Mouse (Mus musculus) heart, adult 2 months (tissue): ENCODE results near the gene Epb41l4b. TPM values are rescaled to one million over a fixed set of nuclear protein-coding genes. Genes with fewer than 3 reads are reported as not detected.

Experiments
- DNase-seq, 2 experiments: peaks; one replicate each; pipeline ENCODE4 v3.0.0; 2021
- H3K27ac ChIP-seq: fragments of 200-600 bp; 2 replicates; pipeline ENCODE4 v1.8.1; 2022
- H3K27me3 ChIP-seq: fragments of 200-500 bp; 2 replicates; pipeline ENCODE4 v1.6.1; 2012; ENCODE audit warnings: mild to moderate bottlenecking, low read length, inconsistent platforms, mixed read lengths; ENCODE audit not compliant: control insufficient read depth, insufficient read depth
- H3K36me3 ChIP-seq: fragments of 200-500 bp; 2 replicates; pipeline ENCODE4 v1.6.1; 2012; ENCODE audit warnings: low read length, inconsistent platforms; ENCODE audit not compliant: control insufficient read depth, insufficient read depth
- H3K4me1 ChIP-seq: fragments of 200-500 bp; 2 replicates; pipeline ENCODE4 v1.6.1; 2011; ENCODE audit warnings: low read length; ENCODE audit not compliant: control insufficient read depth, insufficient read depth
- H3K4me3 ChIP-seq: fragments of 200-600 bp; 2 replicates; pipeline ENCODE4 v1.8.1; 2022
- H3K79me2 ChIP-seq: fragments of 200-500 bp; replicated peaks from 2 replicates; pipeline ENCODE4 v1.6.1; 2012; ENCODE audit warnings: mild to moderate bottlenecking, inconsistent platforms, low read length, moderate library complexity, mixed read lengths; ENCODE audit not compliant: control insufficient read depth, insufficient read depth
- H3K9ac ChIP-seq: fragments of 200-500 bp; 2 replicates; pipeline ENCODE4 v1.6.1; 2012; ENCODE audit warnings: low read depth, mild to moderate bottlenecking, control low read depth, inconsistent platforms, low read length, mixed read lengths
- CTCF ChIP-seq: fragments of 200-600 bp; IDR thresholded peaks from 2 replicates; pipeline ENCODE4 v1.8.1; 2022; ENCODE audit warnings: antibody characterized with exemption, mild to moderate bottlenecking, moderate library complexity
- EP300 ChIP-seq: fragments of 200-500 bp; IDR thresholded peaks from 2 replicates; pipeline ENCODE4 v1.6.1; 2011; ENCODE audit warnings: low read depth, low read length, control low read depth; ENCODE audit not compliant: insufficient read depth
- POLR2A ChIP-seq: fragments of 200-500 bp; IDR thresholded peaks from 2 replicates; pipeline ENCODE4 v1.6.1; 2011; ENCODE audit warnings: mild to moderate bottlenecking, low read depth, low read length, control low read depth; ENCODE audit not compliant: insufficient read depth
- WGBS: fragments of 180-500 bp; shearing (Covaris S2); methylation state at CpG from one replicate; pipeline ENCODE4 v1.1.7; 2018; 5-methylcytosine and 5-hydroxymethylcytosine counted together
- intact Hi-C: fragments of 180-260 bp; cut with DNase I; formaldehyde crosslinking; loops from one replicate; pipeline ENCODE4 v1.15.1; 2025
- polyA plus RNA-seq: library from polyadenylated mRNA; depleted of rRNA; stranded (reverse); fragments of >200 nt; gene quantifications from 2 replicates; pipeline ENCODE4 v1.2.3, GENCODE M21; 2012
- total RNA-seq, 2 experiments: library from RNA; stranded (reverse); gene quantifications; 2 replicates each; pipeline ENCODE4 v1.2.3; 2021

Epb41l4b gene
- total and polyA plus RNA-seq, 3 experiments, result 1.9 to 3.0 (median 2.6) TPM

DNA sequence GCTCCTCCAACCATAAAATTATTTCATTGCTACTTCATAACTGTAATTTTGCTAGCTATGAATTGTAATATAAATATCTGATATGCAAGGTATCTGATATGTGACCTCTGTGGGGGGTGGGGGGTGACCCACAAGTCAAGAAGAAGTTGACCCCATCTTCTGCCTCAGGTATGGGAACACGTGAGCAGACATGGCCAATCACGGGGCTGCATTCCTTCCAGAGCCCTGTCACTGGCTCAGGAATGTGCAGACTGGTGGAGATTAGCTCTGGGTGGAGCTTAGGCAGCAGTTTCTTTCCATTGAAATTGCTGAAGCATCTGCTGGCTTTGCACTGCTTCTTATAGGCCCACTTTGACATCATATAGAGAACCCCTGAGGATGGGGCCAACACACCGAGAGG is 4.9 kb upstream of the Epb41l4b start:
- Histone ChIP-seq H3K4me1 (no peaks in the 10 kb centered on the region), H3K27ac (no peak overlapping the region), H3K9ac (no peak overlapping the region), H3K79me2 (no peaks in the 10 kb centered on the region), H3K4me3 (no peak overlapping the region), H3K36me3 (no peaks in the 10 kb centered on the region), H3K27me3 (no peaks in the 10 kb centered on the region)
- 43% methylated on average over 3 of the region's 3 CpGs for WGBS
- no peak for DNase-seq
- TF ChIP-seq EP300 (no peak), CTCF (no peak), POLR2A (no peak)
- intact Hi-C loops, result no loop called here

DNA sequence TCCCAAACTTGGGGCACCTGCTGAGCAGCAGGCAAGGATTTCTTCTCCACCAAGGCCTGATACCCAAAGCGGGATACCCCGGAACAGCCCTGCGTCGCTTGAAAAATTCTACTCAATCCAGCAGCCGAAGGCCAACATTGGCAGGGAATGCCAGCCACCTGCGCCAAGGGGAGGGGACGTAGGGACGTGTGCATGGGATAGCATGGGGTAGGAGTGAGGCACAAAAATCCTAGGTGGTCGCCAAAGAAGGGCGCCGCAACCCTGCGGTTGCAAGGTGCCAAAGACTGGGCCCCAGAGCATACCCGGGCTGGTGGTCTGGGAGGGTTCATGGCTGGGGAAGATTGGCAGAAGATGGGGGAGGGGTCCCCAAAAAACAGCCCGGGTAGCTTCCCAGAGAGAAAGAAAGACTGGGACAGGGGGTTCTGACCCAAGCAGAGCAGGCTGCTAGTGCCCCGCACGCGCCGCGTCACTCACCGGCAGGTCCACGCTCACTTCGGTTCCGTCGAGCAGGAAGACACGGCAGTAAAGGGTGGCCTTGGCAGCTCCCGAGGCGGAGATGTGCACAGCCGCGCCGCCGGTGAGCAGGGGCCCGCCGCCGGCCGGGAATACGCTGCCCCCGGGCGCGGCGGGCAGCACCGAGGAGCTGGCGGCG is 737 bp downstream of the Epb41l4b start:
- TF ChIP-seq EP300 (no peak), CTCF (no peak), POLR2A (no peak)
- H3K4me1 ChIP-seq, result no peaks in the 10 kb centered on the region
- no peak overlapping the region for H3K27ac ChIP-seq
- H3K79me2 ChIP-seq, result no peaks in the 10 kb centered on the region
- intact Hi-C loops, result loop anchor here (1.0 kb wide), 1 partner anchor 77 kb away; no protein-coding TSS in a partner anchor
- H3K36me3 ChIP-seq, result no peaks in the 10 kb centered on the region
- H3K9ac ChIP-seq, result peak overlapping the region; percentile 33; the same call in 1 of the 2 replicates
- H3K27me3 ChIP-seq, result peaks cover 2% of the 10 kb centered on the region; the same call in 1 of the 2 replicates
- DNase-seq, result peak; percentile 13 to 34
- WGBS, result 2% methylated on average over 42 of the region's 43 CpGs
- H3K4me3 ChIP-seq, result peak overlapping the region; percentile 33

DNA sequence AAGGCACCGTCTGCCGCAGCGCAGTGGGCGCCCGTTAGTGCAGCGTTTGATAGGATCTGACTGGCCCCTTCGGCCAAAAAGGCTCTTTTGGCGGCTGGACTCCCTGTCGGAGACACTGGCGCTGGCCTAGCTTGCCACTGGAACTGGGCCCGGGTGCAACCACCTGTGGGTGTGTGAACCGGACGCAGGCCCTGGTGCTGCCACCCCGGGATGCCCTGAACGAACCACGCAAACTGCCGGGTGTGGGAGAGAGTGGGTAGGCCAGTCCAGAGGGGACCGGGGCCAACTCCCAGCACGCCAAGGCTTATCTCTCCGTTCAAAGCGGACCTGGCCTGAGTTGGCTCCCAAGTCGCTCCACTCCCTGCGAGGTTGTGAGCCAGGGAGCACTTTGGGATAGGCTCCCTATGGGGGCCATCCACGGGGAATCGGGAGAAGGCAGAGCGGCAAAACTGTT is 1.3 kb downstream of the Epb41l4b start:
- H3K9ac ChIP-seq, result no peak overlapping the region
- DNase-seq, result peak; percentile 44 to 48

DNA sequence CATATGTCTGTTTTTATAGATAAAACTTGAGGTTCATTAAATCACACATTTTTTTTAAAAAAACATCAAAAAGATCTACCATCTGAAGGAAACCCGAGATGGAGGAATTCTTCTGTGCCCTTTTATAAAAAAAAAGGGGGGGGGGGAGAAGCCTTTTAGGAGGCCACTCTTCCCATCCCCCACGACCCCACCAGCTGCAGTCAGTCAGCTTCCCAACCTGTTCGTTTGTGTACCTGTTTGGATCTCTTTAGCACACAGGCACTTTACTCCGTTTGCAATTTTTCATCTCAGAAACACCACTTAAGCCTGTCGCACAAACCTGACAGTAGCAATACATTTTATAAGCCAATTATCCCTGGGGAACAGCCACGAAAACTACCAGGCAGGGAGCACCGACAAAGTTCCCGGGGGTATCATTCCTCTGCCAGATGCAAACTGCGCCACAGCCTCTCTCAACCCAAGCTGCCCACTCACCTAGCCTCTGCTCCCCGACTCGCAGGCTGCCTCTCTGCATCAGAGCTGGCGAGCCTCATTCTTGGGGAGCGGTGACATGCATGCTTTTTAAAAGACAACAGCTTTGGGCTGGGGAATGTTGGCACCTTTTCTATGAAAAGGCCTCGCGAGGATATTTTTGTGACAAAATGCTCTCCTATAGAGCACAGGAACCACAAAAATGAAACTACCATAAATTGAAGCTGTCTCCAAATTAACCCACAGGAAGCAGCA is 2.1 kb downstream of the Epb41l4b start:
- Histone ChIP-seq H3K4me1 (no peaks in the 10 kb centered on the region), H3K36me3 (no peaks in the 10 kb centered on the region), H3K9ac (no peak overlapping the region), H3K27me3 (peaks cover 2% of the 10 kb centered on the region; the same call in 1 of the 2 replicates), H3K4me3 (no peak overlapping the region), H3K79me2 (no peaks in the 10 kb centered on the region), H3K27ac (no peak overlapping the region)
- intact Hi-C loops, result no loop called here
- DNase-seq, result no peak
- WGBS, result 61% methylated on average over 15 of the region's 15 CpGs
- TF ChIP-seq CTCF, result no peak
- TF ChIP-seq POLR2A, result no peak
- no peak for TF ChIP-seq EP300

More for the DNA sequence above, 1.3 kb downstream of the Epb41l4b start:
- H3K27me3 ChIP-seq, result peaks cover 2% of the 10 kb centered on the region; the same call in 1 of the 2 replicates
- no peaks in the 10 kb centered on the region for H3K4me1 ChIP-seq
- peak overlapping the region; percentile 33; the same call in 1 of the 2 replicates for H3K4me3 ChIP-seq
- intact Hi-C loops, result no loop called here
- H3K27ac ChIP-seq, result no peak overlapping the region
- 12% methylated on average over 26 of the region's 26 CpGs for WGBS
- no peaks in the 10 kb centered on the region for H3K36me3 ChIP-seq
- TF ChIP-seq POLR2A, result no peak
- no peak for TF ChIP-seq CTCF
- TF ChIP-seq EP300, result no peak
- no peaks in the 10 kb centered on the region for H3K79me2 ChIP-seq

DNA sequence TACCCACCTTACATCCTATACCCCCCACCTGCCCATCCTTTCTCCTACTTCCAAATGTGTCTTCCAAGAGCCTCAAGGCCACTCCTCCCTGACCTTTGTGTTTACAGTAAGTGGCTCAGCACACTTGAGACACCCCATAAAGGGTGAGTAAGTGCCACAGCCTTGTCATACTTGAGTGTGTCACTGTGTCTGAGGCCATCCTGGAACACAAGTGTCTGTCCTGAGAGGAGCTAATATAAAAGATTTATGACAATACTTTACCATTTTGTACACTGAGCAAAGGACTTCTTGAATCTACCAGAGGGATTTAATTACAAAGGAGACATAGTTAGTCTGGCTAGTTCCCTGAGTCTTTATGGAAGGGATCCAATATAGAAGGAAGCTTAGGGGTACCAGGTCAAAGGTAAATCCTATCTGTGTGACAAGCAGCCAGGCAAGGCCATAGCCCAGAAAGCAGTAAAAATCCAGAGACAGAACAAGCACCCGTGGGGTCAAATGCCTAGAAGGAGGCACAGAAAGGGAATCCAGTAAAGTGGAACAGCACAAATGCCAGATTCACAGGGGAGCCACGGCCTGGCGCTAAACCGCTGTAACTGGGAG is 2.9 kb downstream of the Epb41l4b start:
- H3K9ac ChIP-seq, result no peak overlapping the region
- no peak for DNase-seq
- TF ChIP-seq EP300 (no peak), POLR2A (no peak), CTCF (no peak)
- no peaks in the 10 kb centered on the region for H3K36me3 ChIP-seq
- 68% methylated on average over 4 of the region's 4 CpGs for WGBS
- H3K27me3 ChIP-seq, result peaks cover 2% of the 10 kb centered on the region; the same call in 1 of the 2 replicates
- H3K79me2 ChIP-seq, result no peaks in the 10 kb centered on the region
- no peaks in the 10 kb centered on the region for H3K4me1 ChIP-seq
- H3K4me3 ChIP-seq, result no peak overlapping the region
- H3K27ac ChIP-seq, result no peak overlapping the region
- intact Hi-C loops, result no loop called here
